Mouse (Mus musculus): ENCODE measurements around the gene Car8.

DNA sequence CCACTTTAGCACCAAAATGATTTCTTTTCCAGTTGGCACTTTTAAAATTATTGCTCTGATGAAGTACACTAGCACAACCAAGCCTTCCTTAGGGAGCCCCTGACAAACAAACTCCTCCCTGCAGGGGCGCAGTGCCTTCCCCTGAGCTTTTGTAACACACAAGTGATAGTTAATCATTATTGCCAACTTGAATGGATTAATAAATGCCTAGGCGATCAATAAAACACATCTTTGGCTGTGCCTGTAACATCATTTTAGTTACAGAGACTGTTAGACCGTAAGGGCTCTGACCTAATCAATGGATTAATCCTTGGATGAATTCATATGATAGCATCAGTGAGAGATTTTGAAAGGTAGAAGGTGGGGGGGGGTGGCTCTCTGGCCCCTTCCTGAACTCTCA, 6.2 kb upstream of the Car8 start:
- TF ChIP-seq CTCF (conservative IDR thresholded peaks at IDR 0.05; ENCODE audit: insufficient read depth, insufficient read length, low read depth, low read length) (no peak), POLR2A (IDR thresholded peaks at IDR 0.05; ENCODE audit: low read depth, low read length) (no peak)
